Mouse (Mus musculus): ENCODE results near the gene Vcp.

Gene Vcp

DNA sequence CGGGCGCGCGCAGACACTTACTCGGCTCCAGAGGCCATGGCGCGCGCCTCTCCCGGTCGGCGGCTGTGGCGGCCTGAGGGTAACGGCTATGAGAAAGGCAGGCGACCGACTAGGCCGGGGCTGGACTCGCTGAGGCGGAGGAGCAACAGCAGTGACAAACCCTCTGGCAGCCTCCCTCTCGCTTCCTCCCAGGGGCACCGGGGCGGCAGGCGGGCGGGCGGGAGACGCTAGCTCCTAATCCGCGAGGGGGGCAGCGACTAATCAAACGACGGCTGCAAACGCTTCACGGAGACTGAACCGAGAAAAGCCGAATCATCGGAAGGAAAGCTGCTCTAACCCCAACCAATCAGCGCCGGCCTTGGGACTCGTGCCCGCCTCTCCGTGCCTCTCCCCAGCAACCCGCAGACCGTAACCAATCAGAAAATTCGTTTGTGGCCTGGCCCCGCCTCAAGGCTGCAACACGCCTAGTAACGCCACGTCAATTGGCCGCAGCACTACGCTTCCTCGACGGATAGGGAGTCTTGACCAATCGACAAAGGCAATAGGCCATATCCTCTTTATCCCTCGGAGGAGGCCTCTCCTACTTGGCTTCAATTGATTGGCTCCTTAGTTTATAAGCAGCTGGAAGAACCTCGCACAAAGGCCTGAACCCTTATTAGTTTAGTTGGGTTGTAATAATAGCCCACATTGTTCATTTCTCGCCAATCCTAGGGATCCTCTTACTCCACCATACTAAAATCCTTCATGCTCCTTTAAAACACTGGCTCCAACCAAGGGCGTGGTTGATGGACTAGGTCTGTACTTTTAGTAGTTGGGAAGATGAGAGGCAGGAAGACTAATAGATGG is at the start of gene Vcp:
Gene Vcp (minus strand): TSS at position 367 of the 846 bp plus-strand sequence.
- peak; percentile 100 for DNase-seq

DNA sequence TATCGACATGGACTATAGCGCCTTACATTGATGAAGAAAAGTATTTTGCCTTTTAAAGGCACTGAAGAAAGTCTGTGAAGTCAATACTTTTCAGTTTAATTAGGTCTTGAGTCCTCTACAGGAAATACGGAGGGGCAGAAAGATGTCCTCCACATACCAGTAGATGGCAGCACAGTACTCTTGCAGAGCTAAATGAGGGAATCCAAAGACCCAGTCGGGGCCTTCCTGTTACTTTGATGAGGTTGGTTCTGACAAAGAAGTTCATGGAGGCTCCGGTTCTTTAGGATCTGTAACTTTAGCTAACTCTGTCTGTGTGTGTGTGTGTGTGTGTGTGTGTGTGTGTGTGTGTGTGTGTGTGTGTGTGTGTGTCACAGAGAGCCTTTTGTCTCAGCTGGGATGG is 46.9 kb upstream of the Vcp start:
- DNase-seq = peak; percentile 79

DNA sequence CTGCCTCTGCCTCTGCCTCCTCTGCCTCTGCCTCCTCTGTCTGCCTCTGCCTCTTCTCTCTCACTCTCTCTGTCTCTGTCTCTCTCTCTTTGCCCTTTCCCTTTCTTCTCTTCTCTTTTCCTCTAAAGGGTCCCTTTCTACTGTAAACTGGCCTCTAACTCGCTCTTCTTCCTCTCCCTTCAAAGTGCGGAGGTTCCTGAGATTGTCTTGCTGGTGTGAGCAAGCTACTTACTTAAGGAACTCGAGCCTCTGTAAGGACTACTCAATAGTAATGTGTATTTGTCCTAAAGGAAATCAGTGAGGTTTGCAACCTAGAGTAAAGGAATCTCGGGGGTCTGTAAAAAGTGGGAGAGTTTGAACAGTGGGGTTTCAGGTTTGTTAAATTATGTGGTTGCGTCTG is 46.3 kb upstream of the Vcp start:
- DNase-seq = no peak

DNA sequence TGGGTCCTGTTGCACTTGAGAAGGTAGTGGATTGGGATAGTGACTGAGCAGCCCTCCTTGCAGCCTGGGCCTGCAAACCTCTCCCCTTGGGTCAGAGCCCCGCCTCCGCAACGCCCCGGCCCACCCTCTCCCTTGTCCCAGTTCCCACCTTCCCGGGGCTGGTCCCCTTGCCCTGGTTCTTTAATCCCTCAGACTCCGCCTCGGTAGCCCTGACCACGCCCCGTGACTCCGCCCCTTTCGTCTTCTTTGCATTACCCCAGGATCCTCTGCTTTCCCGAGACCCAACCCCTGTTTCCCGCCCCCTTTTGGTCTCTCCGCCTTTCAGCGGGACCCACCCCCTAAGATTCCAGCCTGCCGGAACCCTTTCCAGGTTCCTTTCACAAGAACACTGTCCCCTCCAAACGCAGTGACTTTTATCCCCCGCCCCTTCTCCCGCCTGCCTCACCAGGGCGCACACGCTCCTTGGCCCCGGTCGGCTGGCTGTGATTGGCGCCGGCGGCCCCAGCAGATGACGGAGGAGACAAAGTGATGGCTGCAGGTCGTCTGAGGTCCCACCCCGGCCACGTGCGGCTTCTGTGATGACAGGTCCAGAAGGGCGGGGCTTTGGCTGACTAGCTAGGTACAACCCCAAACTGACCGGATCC is 45.5 kb upstream of the Vcp start, which contains the start of gene Fam214b:
Gene Fam214b (minus strand): TSS at position 562 of the 644 bp plus-strand sequence.
- peak; percentile 94 for DNase-seq

DNA sequence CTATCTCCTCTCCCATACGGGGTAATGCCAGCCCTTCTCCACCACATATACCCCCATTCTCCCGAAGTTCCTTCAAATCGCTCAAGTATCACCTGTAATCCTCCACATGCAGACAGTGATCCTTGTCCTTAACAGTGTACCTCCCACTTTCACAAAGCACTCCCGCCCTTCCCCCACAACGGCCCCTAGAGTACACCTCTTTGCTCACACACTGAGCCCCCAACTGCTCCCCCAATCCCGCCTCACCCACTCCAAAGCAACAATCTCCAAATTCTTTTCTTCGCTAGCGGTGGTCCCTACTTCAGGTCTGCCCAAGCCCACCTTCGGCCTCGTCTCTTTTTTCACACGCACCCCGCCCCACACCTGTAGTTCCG is 45.0 kb upstream of the Vcp start:
- DNase-seq = no peak

DNA sequence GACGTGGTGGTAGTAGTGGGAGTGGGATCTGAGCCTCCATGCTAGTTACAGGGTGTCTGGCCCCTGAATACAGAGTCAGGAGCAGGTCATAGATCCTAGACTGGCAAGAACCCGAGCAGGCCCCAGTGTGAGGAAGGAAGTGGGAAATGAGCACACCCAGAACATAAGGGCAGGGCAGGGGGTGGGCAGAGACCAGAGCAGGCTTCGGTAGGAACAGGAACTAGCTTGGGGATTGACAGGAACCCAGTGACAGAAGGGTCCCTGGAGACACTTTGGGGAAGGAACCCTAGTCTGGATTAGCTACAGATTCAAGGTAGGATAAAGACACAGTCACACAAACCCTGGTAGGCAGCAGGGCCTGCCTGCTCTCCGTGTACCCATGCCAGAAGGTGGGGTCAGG is 44.4 kb upstream of the Vcp start:
- DNase-seq = no peak

DNA sequence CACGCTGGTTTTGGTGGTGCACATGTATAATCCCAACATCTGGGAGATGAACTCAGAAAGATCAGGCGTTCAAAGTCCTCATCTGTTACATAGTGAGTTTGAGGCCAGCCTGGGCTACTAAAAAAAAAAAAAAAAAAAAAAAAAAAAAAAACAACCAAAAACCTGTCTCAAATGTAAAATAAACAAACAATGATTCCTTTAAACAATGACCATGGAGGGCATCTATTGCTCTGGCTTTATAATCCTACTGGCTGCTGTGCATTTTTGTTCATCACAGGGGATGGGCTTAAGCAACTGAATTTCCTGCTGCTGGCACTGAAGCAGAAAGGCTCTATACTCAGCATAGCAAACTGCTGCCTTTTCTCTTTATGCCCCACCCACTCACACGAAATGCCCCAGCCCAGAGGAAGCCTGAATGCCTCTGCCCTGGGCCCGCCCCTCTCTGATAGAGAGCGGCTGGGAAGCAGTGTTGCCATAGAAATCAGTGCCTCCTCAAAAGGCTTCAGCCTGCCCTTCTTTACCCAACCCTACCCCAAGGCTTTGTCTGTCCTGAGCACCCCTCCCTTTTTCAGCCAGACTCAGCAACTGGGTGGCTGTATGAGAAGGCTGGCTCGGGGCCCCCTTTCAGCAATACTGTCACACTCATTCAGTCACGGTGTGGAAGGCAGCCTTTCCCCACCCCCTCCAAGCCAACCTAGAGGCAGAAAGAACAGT is 43.5 kb upstream of the Vcp start:
- DNase-seq = peak; percentile 46

DNA sequence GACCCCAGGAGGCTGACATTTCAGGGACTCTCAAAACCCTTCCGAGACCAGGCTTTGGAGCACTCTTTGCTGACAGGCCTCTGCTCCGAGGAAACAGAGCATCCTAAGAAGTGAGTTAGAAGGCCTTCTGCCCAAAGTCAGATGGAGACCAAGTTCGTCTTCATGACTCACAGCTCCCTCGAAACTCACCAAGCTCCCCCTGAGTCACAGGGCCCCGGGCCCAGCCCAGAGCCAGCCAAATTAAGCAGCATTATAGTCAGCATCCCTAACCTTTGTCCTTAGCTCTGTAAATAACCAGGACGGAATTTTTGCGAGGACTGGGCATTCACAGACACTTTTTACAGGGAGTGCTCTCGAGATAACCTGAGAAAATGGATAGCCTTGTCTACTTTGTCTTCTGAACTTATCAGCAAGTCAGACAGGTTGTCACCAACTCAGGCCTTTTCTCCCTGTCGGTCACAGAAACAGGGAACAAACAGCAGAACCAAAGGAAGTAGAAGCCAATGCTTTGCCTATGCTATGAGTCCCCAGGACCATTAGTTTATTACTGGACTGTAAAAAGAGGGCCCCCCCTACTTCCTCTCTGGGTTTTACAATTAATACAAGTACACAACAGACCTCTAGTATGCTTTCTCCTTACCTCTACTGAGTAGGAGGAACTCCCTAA is 40.7 kb upstream of the Vcp start:
- DNase-seq = no peak

DNA sequence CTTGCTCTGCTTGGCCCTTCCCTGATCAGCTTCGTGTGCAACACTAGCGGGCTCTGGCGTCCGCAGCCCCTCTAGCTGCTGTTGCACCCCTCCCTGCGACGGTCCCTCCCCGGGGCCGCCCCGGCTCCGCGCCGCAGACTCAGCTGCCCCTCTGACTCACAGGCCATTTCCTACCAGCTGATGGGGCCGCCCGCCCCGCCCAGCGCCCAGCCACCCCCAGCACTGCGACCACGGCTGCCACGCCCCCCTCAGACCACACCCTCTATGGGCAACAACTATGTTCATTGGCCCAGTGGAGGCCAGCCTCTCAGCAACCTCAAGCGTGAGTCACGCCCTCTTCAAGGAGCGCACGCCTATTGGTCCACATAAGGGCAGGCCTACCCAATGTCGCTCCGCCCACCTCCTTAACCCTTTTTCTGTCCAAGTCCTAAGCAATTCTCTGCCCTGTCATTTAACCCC is 39.8 kb upstream of the Vcp start:
- peak; percentile 98 for DNase-seq

DNA sequence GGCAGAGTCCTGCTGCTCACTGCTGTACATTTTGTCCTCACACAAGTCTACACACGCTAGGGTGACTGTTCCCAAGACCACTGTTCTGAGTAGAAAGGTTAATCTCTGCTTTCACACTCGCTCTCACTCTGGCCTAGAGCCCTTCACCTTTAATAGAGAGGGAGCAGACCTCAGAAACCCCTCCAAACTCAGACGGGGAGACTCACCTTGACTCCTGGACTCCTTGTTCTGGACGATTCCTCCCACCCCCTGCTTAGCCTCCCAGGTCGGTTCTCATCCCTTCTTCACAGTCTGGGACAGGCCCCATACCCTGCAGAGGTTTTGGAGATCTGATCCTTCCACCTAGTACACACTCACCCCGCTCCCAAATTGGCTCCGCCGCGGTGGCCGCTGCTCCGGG is 39.3 kb upstream of the Vcp start:
- no peak for DNase-seq

DNA sequence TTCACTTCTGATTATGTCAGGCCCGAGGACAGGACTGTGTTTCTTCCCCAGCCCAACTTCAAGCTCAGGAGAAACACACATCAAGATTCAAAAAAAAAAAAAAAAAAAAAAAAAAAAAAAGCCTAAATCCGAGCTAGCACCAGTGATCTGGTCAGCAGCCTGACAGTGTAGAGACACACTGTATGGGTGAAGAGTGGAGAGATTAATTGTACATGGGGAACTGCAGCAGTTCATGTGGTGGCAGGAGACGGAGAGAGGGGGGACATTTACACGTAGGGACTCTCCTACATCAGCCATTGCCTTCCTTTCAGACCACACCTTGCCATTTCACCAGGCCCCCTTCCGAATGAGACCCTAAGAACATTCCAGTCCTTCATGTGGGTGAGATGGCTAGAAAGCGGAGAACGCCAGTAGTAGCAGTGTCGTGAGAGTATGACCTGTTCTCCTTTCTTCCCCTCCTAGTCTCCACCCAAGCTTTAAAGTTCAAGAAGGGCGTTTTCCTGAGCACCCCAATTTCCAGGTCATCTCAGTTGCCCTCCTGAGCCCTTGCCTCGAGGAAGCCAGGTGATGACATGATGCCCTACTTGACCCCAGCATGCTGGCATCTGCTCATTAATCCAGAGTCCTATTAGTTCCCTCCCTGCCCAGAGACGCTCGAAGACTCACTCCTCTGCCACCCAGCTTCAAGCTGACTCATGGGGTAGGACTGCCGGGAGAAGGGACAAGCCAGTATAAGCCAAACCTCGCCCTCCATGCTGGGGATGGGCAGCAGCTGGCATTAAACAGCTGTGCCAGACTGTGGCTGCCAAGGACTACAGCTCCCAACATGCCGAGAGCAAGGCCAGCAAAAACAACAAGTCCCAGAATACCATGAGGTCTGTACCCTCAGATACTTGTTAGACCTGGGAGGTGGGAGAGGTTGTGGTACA is 38.5 kb upstream of the Vcp start:
- peak; percentile 57 for DNase-seq

DNA sequence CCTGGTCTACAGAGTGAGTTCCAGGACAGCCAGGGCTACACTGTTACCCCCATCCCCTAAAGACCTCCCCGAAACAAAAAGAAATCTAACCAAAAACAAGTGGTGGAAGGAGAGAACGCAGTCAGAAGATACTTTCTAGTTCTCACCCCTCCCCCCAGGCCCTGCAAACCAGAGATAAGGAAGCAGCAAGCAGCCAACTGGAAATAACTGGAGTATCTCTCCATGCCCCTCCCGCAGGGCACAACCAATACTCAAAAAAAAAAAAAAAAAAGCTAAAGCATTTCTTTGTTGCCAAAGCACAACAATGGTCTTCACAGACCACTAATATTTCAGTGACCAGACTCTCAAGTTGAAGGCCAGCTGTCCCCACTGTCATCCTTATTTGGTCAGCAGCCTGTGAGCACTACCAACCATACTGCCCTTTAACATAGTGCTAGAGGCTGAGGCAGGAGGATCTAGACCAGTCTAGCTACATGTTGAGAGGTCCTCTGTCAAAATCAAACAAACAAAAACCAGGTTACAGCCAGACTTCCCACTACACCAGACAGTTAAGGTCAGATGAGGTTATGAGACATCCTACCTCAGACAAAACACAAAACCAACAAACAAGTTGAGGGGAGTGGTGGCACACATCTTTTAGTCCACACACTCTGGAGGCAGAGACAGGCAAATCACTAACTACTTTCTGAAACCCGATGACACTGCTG is 37.7 kb upstream of the Vcp start:
- no peak for DNase-seq

DNA sequence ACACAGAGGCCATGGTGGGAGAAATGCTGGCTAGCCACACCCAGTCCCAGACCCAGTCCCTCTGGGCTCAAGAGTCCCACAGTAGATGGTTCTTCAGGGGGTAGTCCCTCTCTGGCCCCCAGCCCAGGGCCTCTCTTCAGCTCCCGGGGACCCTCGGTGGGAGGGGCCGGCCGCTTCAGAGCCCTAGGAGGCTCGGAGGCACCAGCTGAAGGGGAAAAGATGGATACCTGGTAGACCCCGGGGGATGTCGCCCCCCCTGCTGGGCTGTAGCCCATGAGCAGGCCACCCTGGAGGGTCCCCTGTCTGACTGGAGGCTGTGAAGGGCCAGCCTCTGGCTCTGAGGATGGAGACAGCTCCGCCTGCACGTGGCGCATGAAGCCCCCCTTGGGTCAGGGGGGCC is 36.0 kb upstream of the Vcp start:
- no peak for DNase-seq

DNA sequence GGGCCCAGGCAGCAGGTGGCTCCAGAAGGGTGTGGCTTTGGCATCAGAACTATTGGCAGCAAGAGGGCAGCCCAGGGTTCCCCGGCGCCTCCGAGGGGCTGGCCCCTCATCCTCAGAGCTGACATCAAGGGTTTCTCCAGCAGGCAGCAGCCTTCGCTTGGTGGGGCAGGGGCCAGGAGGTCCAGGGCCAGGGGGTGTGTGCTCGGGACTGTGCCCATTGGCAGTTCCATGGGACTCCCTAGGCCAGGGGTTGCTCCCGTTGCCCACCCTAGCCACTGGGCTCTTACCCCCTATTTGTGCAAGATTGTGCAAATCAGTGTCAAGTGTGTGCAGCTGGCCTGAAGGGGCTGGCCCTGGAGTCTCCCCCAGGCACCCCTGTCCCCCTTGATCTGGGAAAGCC is 35.5 kb upstream of the Vcp start:
- DNase-seq = no peak

DNA sequence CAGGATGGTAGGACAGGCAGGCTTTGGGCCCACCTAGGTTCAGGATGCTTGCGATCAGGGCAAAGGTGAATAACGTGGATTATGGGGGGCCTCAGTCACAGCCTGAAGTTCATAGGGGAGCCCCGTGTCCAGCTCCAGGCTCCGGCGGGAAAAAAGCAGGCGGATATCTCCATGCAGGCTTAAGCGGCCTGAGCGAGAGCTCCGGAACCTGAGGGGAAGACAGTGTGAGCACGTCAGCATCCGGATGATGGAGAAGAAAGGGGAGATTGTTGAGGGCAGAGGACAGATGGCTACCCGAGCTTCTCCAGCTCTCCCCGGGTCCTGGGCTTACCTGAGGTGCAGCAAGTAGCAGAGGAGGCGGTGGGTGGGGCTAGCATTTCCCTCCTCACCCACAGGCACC is 33.2 kb upstream of the Vcp start:
- no peak for DNase-seq

DNA sequence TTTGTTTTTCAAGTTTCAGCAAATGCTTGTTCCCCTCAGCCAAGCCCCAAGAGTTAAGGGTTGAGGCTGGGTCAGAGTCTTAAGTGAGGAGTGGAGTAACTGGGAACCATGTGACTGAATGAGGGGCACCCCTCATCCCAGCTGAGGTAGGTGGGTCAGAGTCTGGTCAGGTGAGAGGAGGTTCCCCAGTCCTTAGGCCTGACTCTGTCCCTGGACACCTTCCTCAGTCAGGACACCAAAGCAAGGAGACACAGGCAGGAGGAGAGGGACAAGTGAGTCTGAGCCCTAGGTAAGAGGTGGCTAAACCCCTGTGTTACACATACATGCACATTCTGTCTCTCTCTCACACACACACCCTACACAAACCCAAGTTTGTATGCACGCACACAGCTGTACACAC is 32.2 kb upstream of the Vcp start:
- DNase-seq = no peak

DNA sequence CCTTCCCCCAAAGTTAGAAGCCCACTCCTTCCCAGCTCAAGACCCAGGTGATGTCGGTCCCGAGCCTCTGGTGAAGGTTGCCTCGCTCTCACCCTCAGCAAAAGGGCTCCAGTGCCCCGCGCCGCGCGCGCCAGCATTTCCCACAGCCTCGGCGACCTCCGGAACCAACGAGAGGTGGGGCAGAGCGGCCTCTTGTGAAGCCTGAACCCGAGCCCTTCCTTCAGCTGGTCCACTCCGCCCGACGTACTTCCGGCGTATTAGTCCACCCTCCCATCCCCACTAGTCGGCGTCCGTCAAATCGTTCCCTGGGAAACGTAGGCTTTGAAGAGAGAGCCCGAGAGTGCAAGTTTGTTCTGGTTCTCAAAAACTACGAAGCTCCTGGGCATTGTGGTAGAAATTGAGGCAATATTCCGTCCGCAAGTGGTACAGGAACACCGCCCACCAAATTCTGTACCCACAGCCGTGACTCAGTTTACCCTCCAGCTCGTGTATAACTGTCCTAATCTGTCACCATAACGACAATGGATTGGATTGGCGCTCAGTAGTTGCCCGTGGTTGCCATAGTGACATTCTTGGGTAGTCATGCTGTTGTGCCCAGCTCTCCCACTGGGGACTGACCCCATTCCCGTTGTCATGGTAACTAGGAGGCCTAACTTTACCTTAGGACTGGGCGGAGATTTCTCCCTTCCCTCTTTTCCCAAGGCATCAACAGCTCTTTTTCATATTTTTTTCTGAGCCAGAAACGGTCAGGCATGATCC is 31.1 kb upstream of the Vcp start, which contains the start of gene Stoml2:
Gene Stoml2 (minus strand): TSS at position 474 of the 759 bp plus-strand sequence.
- peak; percentile 96 for DNase-seq

DNA sequence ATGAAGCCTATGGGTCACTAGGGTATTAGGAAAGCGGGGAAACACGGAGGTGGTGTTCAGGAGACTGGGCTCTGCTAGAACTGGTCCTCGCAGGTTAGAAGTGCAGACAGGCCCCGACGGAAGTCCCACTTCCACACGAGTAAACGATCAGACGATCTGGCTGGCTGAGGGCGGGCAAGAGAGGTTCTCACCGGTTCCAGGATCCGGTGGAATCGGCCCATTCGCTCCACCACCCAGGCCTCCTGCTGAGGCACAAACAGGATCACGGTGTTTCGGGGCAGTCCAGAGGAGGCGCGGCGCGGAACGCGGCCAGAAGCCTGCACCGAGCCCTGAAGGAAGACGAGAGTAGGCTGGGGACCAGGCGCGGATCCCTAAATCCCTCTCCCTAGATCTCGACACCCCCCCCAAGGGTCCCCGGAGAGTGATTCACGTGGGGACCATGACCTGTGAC is 30.5 kb upstream of the Vcp start:
- DNase-seq = no peak

DNA sequence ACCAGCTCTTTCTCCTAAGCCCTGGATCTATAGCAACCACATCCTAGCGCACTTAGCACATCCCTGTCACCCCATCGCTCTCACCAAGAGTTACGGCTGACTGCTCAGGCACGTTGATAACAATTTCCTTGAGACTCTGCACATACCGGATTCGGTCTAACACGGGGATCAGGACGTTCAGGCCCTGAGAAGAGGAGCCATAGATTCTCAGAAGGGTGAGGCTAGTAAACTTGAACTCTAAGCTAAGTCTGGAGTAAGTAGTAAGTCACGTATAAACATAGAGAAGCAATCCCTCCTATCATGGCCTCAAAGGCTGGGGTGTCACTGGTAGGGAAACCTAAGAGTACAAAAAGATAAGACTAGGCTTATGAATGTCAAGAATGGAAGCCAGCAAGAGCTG is 30.0 kb upstream of the Vcp start:
- no peak for DNase-seq

DNA sequence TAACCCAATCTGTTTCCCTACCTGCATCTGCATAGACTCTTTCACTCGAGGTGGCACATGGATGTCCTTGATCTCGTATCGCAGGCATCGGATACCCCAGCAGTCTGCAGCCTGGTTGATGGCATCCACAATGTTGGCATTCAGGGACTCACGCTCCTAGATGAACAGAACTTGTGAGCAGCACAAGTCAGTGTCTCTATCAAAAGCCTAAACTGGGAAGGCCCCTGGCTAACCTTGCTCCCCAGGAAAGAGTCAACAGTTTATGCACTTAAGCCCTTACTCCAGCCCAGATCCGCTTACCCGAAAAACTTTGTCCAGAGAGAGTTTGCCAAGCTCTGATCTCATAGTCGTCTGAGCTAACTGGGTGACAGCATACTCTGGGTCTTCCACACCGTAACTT is 29.4 kb upstream of the Vcp start:
- no peak for DNase-seq

Data from right cerebral cortex, adult 18-20 months (tissue).